Mouse (Mus musculus) ES-Bruce4 (cell line): ENCODE data around the gene BC016579. TPM values are rescaled to one million over a fixed set of nuclear protein-coding genes. Genes with fewer than 3 reads are reported as not detected.

Experiments
- H3K27ac ChIP-seq: 2 replicates; pipeline ENCODE4 v1.5.1; 2012; ENCODE audit warnings: low read length, inconsistent platforms; ENCODE audit not compliant: insufficient read depth
- H3K27me3 ChIP-seq: 2 replicates; pipeline ENCODE4 v1.6.1; 2012; ENCODE audit warnings: mild to moderate bottlenecking, low read length, inconsistent platforms; ENCODE audit not compliant: control insufficient read depth, poor library complexity, insufficient read depth, severe bottlenecking
- H3K36me3 ChIP-seq: 2 replicates; pipeline ENCODE4 v1.6.1; 2012; ENCODE audit warnings: inconsistent platforms, mild to moderate bottlenecking, low read length, moderate library complexity; ENCODE audit not compliant: control insufficient read depth, poor library complexity, insufficient read depth, severe bottlenecking
- H3K4me1 ChIP-seq: one replicate; pipeline ENCODE4 v1.8.1; 2011; ENCODE audit warnings: low read length; ENCODE audit not compliant: control insufficient read depth, insufficient read depth
- H3K4me3 ChIP-seq: 2 replicates; pipeline ENCODE4 v1.5.1; 2011; ENCODE audit warnings: low read depth, mild to moderate bottlenecking, low read length
- H3K9ac ChIP-seq: 2 replicates; pipeline ENCODE4 v1.6.1; 2012; ENCODE audit warnings: low read depth, mild to moderate bottlenecking, inconsistent platforms; ENCODE audit not compliant: poor library complexity, severe bottlenecking
- H3K9me3 ChIP-seq: replicated peaks from 2 replicates; pipeline ENCODE4 v1.6.1; 2012; ENCODE audit warnings: mild to moderate bottlenecking, low read length, inconsistent platforms; ENCODE audit not compliant: control insufficient read depth, poor library complexity, insufficient read depth, severe bottlenecking
- CTCF ChIP-seq: IDR thresholded peaks from one replicate; pipeline ENCODE4 v1.8.1; 2011; ENCODE audit warnings: low read depth, low read length
- EP300 ChIP-seq: IDR thresholded peaks from 2 replicates; pipeline ENCODE4 v1.6.1; 2011; ENCODE audit warnings: low read depth, low read length; ENCODE audit not compliant: insufficient read depth
- POLR2A ChIP-seq: IDR thresholded peaks from one replicate; pipeline ENCODE4 v1.8.1; 2011; ENCODE audit warnings: low read length; ENCODE audit not compliant: insufficient read depth
- polyA plus RNA-seq: library from polyadenylated mRNA; stranded (reverse); fragments of >200 nt; gene quantifications from 2 replicates; pipeline ENCODE4 v1.2.4, GENCODE M21; 2011; ENCODE audit warnings: low read depth; ENCODE audit not compliant: missing spikeins, insufficient read depth, insufficient read length

BC016579 gene
- polyA plus RNA-seq, 1 experiment = not detected

DNA sequence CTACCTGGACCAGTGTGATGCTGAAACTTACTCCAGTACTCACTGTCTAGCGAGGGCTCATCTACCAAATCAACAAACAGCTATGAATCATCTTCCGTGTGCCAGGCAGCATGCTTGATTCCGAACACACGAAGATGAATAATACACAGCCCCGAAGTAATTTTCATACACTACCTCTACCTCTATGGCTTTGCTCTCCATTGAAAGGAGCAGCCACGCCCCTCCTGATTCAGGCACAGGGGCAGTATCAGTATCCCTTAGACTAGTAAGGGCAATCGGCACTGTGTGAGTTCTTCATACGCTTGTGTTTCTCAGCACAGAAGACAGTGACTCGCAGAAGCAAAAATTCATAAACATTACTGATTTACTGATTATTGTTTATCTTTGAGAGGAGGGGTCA lies 597 bp upstream of the BC016579 start:
- no peak overlapping the region for H3K4me3 ChIP-seq

GRCm38 (mm10) chr16:45653009-45653933 lies 597 bp downstream of the BC016579 start:
- no peaks in the 10 kb centered on the region for H3K36me3 ChIP-seq
- H3K27ac ChIP-seq = no peak overlapping the region
- TF ChIP-seq CTCF (no peak), POLR2A (no peak), EP300 (no peak)
- no peaks in the 10 kb centered on the region for H3K9me3 ChIP-seq
- H3K9ac ChIP-seq = no peak overlapping the region
- H3K4me1 ChIP-seq = no peaks in the 10 kb centered on the region
- peak overlapping the region; percentile 29 for H3K4me3 ChIP-seq
- no peaks in the 10 kb centered on the region; the same call in 1 of the 2 replicates for H3K27me3 ChIP-seq

More for the DNA sequence above, 597 bp upstream of the BC016579 start:
- H3K4me1 ChIP-seq = no peaks in the 10 kb centered on the region
- no peak overlapping the region for H3K27ac ChIP-seq
- no peak overlapping the region for H3K9ac ChIP-seq
- TF ChIP-seq POLR2A (no peak), EP300 (no peak), CTCF (no peak)
- no peaks in the 10 kb centered on the region for H3K9me3 ChIP-seq
- no peaks in the 10 kb centered on the region; the same call in 1 of the 2 replicates for H3K27me3 ChIP-seq
- no peaks in the 10 kb centered on the region for H3K36me3 ChIP-seq

DNA sequence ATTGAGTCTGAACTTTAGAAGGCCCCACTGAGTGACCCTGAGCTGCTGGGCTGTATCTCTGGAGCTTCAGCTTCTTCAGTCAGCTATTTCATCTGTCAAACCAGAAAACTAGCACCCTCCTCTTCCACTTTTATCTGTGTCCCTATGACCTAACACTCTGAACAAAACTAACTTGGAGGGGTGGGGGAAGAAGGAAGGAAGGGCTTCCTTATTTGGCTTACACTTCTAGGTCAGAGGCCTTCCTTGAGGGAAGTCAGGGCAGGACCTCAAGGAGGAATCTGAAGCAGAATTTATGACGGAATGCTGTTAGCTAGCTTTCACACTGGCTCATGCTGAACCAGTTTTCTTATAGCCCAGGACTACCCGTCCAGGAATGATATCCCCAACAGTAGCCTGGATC lies 2.4 kb downstream of the BC016579 start:
- no peak overlapping the region for H3K9ac ChIP-seq
- H3K4me3 ChIP-seq = no peak overlapping the region
- no peaks in the 10 kb centered on the region; the same call in 1 of the 2 replicates for H3K27me3 ChIP-seq
- TF ChIP-seq EP300 (no peak), POLR2A (no peak)
- H3K4me1 ChIP-seq = no peaks in the 10 kb centered on the region
- no peaks in the 10 kb centered on the region for H3K9me3 ChIP-seq
- no peaks in the 10 kb centered on the region for H3K36me3 ChIP-seq
- no peak overlapping the region for H3K27ac ChIP-seq

GRCm38 (mm10) chr16:45644380-45644779 lies 9.5 kb downstream of the BC016579 start:
- no peak overlapping the region for H3K4me3 ChIP-seq
- H3K36me3 ChIP-seq = no peaks in the 10 kb centered on the region
- H3K27ac ChIP-seq = no peak overlapping the region
- no peak overlapping the region for H3K9ac ChIP-seq
- H3K4me1 ChIP-seq = no peaks in the 10 kb centered on the region
- no peaks in the 10 kb centered on the region for H3K27me3 ChIP-seq
- no peaks in the 10 kb centered on the region for H3K9me3 ChIP-seq
- TF ChIP-seq EP300 (no peak), POLR2A (no peak), CTCF (no peak)

DNA sequence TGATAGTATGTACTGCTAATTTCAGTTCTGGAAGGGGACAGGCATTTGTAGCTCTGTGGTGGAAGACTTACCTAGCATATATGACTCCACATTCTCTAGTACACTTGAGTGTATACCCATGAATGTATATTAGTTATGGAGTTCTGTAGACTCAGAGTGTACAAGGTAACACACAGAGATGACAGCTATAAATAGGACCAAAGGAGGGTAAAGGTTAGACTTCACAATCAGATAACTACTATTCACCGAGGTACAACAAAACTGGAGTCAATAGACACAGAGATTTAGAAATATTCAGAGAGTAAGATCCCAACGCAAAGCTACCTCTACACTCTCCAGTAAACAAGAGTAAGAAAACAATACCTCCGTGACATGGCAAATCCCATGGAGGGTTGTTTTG lies 9.9 kb downstream of the BC016579 start:
- TF ChIP-seq POLR2A = no peak
- TF ChIP-seq EP300 = no peak
- TF ChIP-seq CTCF = no peak
- no peaks in the 10 kb centered on the region for H3K4me1 ChIP-seq

DNA sequence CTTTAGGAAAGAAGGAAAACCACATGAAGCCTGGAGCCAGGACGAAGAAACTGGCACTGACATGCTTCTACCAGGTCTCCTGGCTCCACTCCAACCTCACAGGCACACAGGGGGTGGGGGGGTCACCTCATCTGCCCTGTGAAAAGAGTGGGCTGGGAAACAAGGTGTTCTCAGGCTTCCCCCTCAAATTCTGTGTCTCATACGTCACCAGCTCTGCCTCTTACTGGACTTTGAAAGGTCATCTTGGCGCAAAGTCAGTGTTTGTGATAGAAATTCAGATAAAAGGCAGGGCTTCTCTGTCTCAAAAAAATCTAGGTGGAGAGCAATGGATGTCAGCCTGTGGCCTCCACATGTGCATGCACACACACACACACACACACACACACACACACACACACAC lies 12.6 kb downstream of the BC016579 start:
- no peaks in the 10 kb centered on the region for H3K36me3 ChIP-seq
- no peak overlapping the region for H3K9ac ChIP-seq
- H3K27ac ChIP-seq = no peak overlapping the region
- H3K9me3 ChIP-seq = no peaks in the 10 kb centered on the region
- no peaks in the 10 kb centered on the region for H3K4me1 ChIP-seq
- no peak overlapping the region for H3K4me3 ChIP-seq
- no peaks in the 10 kb centered on the region for H3K27me3 ChIP-seq
- no peak for TF ChIP-seq EP300
- no peak for TF ChIP-seq CTCF
- TF ChIP-seq POLR2A = no peak

More for the DNA sequence above, 9.9 kb downstream of the BC016579 start:
- H3K9ac ChIP-seq = no peak overlapping the region
- H3K27ac ChIP-seq = no peak overlapping the region
- H3K36me3 ChIP-seq = no peaks in the 10 kb centered on the region
- no peak overlapping the region for H3K4me3 ChIP-seq
- no peaks in the 10 kb centered on the region for H3K9me3 ChIP-seq
- no peaks in the 10 kb centered on the region for H3K27me3 ChIP-seq
